Mouse (Mus musculus) heart, adult 18-20 months (tissue): Measurements from ENCODE around the gene Olfr825. TPM values are rescaled to one million over a fixed set of nuclear protein-coding genes. Genes with fewer than 3 reads are reported as not detected.
"Not testable (repeated sequence)": the region's sequence is repeated elsewhere in the genome, so short reads cannot be mapped to it uniquely, and the experiment has no call there.

Experiments used
- DNase-seq, 2 experiments: peaks; one replicate each; pipeline ENCODE4 v3.0.0; 2021 to 2022; ENCODE audit warnings: mixed read lengths in 1 of 2
- long read RNA-seq, 2 experiments: library from polyadenylated mRNA; stranded (forward); transcript quantifications; one replicate each; pipeline ENCODE4 v2.0.0; 2021
- total RNA-seq, 2 experiments: library from RNA; stranded (reverse); gene quantifications; 2 replicates each; pipeline ENCODE4 v1.2.3; 2021

Gene Olfr825
- not detected for total RNA-seq
- long read RNA-seq, experiment 1 = 0 reads
- long read RNA-seq, experiment 2 = 0 reads

DNA sequence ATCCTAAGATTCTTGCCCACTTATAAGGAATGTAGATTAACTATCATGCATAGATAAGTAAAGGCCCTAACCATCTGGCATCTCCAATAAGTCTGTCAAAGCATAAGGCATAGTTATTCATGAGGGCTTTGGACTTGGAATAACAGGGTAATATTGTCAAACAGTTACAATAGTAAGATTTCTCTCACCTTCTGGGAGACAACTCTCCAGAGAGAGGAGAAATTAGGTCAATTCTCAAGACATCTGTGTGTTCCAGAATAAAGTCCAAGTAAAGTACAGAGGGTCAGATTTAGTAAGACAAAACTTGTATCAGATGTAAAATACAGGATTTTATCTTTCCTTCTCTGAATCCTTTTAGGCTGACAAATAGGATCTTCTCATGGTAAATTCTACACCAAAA is at the start of gene Olfr825:
Olfr825 (minus strand) TSS at position 101 of the 400 bp plus-strand sequence.
- no peak for DNase-seq

DNA sequence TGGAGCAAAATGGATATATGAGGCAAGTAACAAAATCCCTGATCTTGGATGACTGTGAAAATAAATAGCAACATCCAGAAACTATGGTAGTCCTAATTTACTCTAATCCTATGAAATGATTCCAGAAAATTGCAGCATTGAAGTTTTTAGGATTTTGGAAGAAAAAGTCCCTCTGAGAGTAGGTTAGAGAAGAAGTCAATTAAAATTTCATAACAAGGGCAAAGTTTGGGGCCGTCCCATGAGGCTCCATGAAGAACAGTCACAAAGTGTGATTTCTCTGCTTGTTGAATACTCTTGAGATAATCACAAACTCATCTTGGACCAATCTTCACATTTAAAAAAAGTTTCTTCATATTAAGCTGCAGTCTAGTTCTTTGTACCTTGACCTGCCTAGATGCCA is 47.7 kb upstream of the Olfr825 start, which contains the start of gene Olfr827:
Olfr827 (minus strand) TSS at position 101 of the 400 bp plus-strand sequence.
- DNase-seq = no peak

DNA sequence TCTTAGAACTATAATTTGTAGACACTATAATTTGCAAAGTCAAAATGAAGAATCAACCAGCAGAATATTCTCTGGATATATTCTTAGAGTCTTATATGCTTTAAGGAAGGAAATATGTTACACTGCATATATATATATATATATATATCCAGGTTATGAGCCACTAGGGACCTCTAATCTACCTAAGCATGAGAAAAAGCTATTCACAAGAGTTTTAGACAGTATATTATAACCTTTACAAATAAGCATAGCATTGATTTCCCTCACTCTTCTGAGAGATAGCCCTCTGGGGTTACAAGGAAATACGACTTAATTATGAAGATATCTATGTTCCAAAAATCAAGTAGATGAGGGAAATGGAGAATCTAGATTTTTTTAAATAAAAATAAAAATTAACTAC is 17.5 kb upstream of the Olfr825 start, which contains the start of gene Olfr826:
Olfr826 (minus strand) TSS at position 101 of the 400 bp plus-strand sequence.
- DNase-seq = no peak

DNA sequence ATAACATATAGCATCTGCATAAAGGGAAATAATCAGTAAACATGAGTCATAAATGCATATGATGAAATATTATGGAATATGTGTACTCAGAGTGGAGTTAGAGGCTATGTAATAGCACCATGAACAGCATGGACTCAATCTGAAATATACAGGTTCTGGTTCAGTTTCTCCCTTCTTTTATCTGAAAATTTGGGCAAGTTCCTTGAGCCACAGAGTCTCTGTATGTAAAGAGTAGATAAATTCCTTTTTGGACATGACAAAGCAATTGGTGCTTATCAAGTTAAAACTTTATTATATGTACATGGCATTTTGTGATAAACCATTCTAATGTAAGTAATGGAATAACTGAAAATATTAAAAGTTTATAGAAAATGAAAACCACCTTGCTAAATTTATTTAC is 1.4 kb downstream of the Olfr825 start:
- no peak for DNase-seq

DNA sequence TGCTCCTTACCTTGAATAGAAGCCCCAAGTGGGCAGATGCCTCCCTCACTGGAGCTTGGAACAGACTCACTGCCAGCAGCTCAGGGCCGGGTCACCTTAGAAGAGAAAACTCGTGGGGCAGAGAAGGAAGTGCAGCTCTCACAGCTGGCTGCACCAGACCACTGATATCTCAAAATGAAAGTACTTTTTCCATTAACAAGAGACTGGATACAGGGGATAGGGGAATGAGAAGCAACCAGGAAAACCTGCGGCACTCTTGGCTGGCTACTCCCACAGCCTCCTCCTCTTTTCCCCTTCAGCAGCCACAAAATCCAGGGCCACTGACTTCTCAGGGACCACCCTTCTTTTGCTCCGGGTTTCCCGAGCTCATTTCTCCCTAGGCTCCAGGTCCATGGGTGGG is 22.4 kb downstream of the Olfr825 start:
- no peak for DNase-seq

DNA sequence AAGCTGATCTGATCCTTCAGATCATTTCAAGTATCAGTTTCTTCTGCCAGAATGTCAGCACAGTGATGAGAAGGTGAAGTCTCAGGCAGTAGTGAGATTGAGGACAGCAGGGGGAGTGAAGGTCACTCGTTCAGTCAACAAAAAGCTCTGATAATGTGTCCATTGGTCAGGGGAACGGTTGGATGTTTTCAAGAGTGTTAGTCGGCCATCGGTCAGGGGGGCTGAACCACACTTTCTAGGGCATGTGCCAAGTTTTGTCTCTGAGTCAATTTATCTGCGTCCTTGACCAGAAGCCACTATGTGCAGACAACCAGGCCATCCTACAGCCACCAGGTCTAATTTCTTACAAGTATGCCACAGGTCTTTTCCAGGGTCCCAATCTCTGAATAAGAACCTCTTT is 24.1 kb downstream of the Olfr825 start:
- not testable (repeated sequence) for DNase-seq

DNA sequence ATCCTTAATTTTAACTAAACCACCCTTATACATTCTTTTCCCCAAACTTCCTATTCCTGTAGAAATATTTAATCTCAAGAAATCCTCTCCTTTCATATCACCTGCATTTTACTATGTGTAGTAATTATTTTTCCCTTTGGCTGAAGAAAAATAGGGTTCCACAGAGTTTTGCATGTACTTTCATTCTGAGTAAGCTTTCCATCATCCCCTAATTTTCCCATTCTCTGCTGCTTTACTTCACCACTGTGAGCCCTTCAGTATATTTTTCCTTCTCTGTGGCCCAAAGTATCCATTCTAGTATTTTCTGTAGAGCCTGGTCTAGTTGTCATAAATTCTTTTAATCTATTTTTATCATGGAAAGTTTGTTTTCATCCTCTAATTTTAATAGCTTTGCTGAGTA is 31.8 kb downstream of the Olfr825 start:
- no peak for DNase-seq

DNA sequence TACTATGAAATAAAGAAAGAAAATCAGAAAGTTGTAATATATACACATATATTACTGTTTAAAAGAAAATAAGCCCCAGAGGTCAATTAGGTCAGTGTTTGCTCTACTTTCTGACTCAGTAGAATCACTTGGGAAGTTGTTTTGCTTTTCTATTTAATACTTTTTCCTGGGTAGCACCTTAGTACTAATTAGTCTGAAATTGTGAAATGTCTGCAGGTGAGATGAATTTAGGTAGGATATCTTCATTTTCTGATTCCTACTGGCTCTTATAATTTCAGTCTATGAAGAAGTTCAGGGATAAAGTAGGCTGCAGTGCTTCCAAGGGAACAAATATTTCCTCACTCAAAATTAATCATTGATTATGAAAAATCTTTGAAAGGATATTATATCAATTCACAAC is 36.7 kb downstream of the Olfr825 start, which contains the start of gene Olfr824:
Olfr824 (minus strand) TSS at position 101 of the 400 bp plus-strand sequence.
- not testable (repeated sequence) for DNase-seq

DNA sequence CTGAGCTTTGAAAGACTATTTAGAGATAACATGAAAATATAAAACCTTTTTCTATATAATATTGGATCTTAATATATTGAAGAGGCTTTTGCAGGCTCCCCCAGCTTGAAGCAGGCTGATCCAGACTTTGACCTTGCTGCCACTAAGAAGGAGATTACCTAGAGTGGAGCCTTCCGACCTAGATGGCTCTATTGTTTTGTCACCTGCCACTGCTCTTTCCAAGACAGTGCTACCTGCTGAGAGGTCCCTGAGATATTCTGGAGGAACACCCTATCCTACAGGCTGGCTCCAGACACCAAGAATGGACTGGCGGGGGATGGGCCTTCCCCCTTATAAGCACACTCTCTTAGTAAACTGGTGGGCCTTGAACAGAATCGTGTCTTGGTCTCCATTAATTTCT is 50.5 kb downstream of the Olfr825 start:
- DNase-seq = not testable (repeated sequence)

DNA sequence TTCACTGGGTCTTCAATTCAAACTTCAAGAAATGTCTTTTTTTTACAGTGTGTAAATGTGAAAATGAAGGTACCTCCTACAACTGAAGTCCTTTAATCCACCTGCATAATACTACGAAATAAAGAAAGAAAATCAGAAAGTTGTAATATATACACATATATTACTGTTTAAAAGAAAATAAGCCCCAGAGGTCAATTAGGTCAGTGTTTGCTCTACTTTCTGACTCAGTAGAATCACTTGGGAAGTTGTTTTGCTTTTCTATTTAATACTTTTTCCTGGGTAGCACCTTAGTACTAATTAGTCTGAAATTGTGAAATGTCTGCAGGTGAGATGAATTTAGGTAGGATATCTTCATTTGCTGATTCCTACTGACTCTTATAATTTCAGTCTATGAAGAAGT is 51.3 kb downstream of the Olfr825 start, which contains the start of gene Olfr823:
Olfr823 (minus strand) TSS at position 101 of the 400 bp plus-strand sequence.
- DNase-seq = not testable (repeated sequence)

Other genes with a start within 250 kb of the Olfr825 start
- gene Olfr818, start 217.7 kb downstream of the Olfr825 start, total RNA-seq = not detected
- not detected for gene Olfr819, start 199.5 kb downstream of the Olfr825 start, total RNA-seq
- gene Olfr247, start 190.6 kb downstream of the Olfr825 start, total RNA-seq = not detected
- not detected for gene Gm10310, start 181.7 kb downstream of the Olfr825 start, total RNA-seq
- gene Olfr820, start 154.1 kb downstream of the Olfr825 start, total RNA-seq = not detected
- not detected for gene Olfr821, start 136.4 kb downstream of the Olfr825 start, total RNA-seq
- not detected for gene Olfr822, start 95.6 kb downstream of the Olfr825 start, total RNA-seq
- gene Olfr823, start 51.4 kb downstream of the Olfr825 start, total RNA-seq = not detected
- gene Olfr824, start 36.8 kb downstream of the Olfr825 start, total RNA-seq = not detected
- not detected for gene Olfr826, start 17.4 kb upstream of the Olfr825 start, total RNA-seq
- gene Olfr827, start 47.6 kb upstream of the Olfr825 start, total RNA-seq = not detected
- not detected for gene Neurod4, start 113.5 kb upstream of the Olfr825 start, total RNA-seq
- 1 to 10 TPM in 1 of 2 experiments, under 1 TPM in 1; 0.37 to 3.2 TPM for gene Tespa1, start 156.1 kb upstream of the Olfr825 start, total RNA-seq
- not detected for gene Vmn2r84, start 227.6 kb upstream of the Olfr825 start, total RNA-seq